Mouse (Mus musculus): ENCODE measurements around the gene Actr3b.

Gene Actr3b

DNA sequence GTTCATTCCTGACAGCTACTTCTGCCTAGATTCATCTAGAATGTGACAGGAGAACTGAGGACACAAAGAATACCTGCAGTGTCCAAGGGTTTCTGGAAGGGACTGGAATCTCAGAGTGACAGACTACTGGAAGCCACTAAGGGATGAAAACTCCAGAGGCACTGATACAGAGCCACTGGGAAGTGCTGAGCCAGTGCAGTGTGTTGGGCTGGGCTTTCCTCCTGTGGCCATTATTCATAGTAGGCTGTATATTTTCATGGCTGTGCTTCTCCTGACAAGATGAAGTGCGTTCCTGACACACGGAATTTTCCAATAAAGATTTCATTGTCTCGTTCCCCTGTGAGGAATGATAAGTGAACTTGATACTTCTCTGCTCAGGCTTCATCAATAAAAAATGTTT, 126.9 kb downstream of the Actr3b start:
- DNase-seq (ENCODE audit: low read depth, low spot score): no peak

DNA sequence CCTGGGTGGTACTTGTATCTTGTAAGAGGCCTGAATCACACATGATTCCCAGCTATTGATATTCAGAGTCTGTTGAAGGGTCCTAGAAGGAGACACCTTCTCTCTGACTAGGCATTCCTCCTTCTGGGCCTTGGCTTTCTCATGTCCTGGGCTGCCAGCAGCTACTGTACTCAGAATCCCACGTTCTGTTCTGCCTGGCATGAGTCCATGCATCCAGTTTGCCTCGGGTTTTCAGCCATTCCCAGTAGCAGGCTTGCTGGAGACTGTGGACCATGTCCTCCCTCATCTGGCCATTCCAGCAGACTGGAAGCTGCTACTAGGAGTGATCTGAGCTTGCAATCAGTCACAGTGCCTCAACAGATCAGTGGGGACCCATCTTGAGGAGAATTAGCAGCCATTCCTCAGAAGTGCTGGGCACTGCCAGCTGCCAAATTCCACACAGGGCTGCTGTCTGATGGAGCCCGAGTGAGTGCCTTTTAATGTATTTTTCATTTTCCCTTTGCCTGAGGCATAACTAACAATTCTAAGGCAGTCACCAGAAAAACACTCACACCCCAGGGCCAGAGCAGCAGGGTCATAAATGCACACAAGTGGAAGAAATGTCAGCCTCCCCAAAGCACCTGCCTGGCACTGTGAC, 130.1 kb downstream of the Actr3b start:
- no peak for DNase-seq (ENCODE audit: low read depth, low spot score)

- DNase-seq (ENCODE audit: low read depth, low spot score): no peak
These were observed 131.5 kb downstream of the Actr3b start for GRCm38 (mm10) chr5:25891321-25891720.
